Mouse (Mus musculus) neural tube, embryonic 14.5 days (tissue): ENCODE results near the gene Eif5a. TPM values are rescaled to one million over a fixed set of nuclear protein-coding genes. Genes with fewer than 3 reads are reported as not detected.

ENCODE experiments used
- ATAC-seq: fragments of 200-750 bp; cut with Nextera tagmentation; 2 replicates; pipeline ENCODE4 v1.8.0; 2017; ENCODE audit warnings: low read depth, mild to moderate bottlenecking, moderate TSS enrichment, moderate library complexity
- H3K27ac ChIP-seq: fragments of 300-500 bp; sonication (generic); 2 replicates; pipeline ENCODE4 v1.5.1; 2014; ENCODE audit warnings: low read depth, mild to moderate bottlenecking, control low read depth, low read length, moderate library complexity, mixed read lengths
- H3K27me3 ChIP-seq: fragments of 300-500 bp; sonication (generic); 2 replicates; pipeline ENCODE4 v1.6.1; 2014; ENCODE audit warnings: low read length; ENCODE audit not compliant: control insufficient read depth, insufficient read depth
- H3K36me3 ChIP-seq: fragments of 300-500 bp; sonication (generic); 2 replicates; pipeline ENCODE4 v1.6.1; 2014; ENCODE audit warnings: low read length, mixed read lengths; ENCODE audit not compliant: control insufficient read depth, insufficient read depth
- H3K4me1 ChIP-seq: fragments of 300-500 bp; sonication (generic); 2 replicates; pipeline ENCODE4 v1.6.1; 2014; ENCODE audit warnings: low read length; ENCODE audit not compliant: control insufficient read depth, insufficient read depth
- H3K4me2 ChIP-seq: fragments of 300-500 bp; sonication (generic); 2 replicates; pipeline ENCODE4 v1.6.1; 2014; ENCODE audit warnings: mild to moderate bottlenecking, low read depth, low read length, control low read depth
- H3K4me3 ChIP-seq: fragments of 300-500 bp; sonication (generic); 2 replicates; pipeline ENCODE4 v1.5.1; 2014; ENCODE audit warnings: low read depth, low read length, control low read depth, mixed read lengths
- H3K9ac ChIP-seq: fragments of 300-500 bp; sonication (generic); replicated peaks from 2 replicates; pipeline ENCODE4 v1.6.1; 2014; ENCODE audit warnings: low read depth, mild to moderate bottlenecking, control low read depth, low read length, mixed read lengths
- H3K9me3 ChIP-seq: fragments of 300-500 bp; sonication (generic); 2 replicates; pipeline ENCODE4 v1.6.1; 2016; ENCODE audit warnings: low read length; ENCODE audit not compliant: control insufficient read depth
- WGBS: fragments of 180-500 bp; shearing (Covaris S2); extraction: QIAGEN DNeasy Blood & Tissue Kit; methylation state at CpG from one replicate; pipeline ENCODE4 v1.1.7; 2014; 5-methylcytosine and 5-hydroxymethylcytosine counted together
- polyA plus RNA-seq: library from polyadenylated mRNA; unstranded; fragments of >200 nt; fragmentation: Nextera tagmentation; extraction: Ambion mirVana; gene quantifications from 2 replicates; pipeline ENCODE4 v1.2.1, GENCODE M21; 2014

Eif5a gene
- polyA plus RNA-seq, 1 experiment from 2014 or later, result 1,037 TPM

DNA sequence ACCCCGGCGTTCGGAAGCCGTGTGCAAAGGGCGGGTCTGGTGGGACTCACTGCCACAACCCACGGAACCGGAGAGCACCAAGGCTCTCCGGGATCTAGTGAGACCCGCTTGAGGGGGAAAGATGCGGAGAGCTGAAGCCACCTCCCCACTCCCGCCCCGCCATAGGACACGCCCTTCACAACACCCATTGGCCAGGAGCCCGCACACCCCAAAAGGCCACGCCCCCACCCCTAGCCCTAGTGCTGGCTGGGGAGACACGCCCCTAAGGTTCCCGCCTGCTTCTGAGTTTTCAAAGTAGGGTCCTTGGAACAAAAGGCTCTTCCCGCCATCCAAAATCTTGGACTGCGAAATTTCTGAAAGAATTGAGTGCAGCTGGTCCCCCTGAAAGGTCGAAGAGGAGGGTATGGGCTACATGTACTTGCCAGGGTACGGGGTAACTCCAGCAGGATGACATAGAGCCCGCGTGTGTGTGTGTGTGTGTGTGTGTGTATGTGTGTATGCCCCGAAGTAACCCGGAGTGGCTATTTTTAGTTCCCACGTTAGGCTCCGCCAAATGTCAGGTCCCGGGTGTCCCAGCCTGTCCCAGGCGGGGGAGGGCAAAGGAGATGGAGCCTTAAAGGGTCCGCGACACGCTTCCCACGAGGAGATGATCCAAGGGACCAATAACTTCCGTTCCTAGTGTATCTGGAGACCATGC is 26.5 kb upstream of the Eif5a start, which contains the start of gene Slc2a4:
Gene Slc2a4, minus strand, starts transcription at position 123 of the 697 bp plus-strand sequence.
- Histone ChIP-seq H3K36me3 (no peaks in the 10 kb centered on the region), H3K9me3 (no peaks in the 10 kb centered on the region), H3K27ac (no peak within 1 kb of the TSS), H3K27me3 (peaks cover 3% of the 10 kb centered on the region; the same call in 1 of the 2 replicates), H3K4me1 (peaks cover 4% of the 10 kb centered on the region; the same call in 1 of the 2 replicates), H3K9ac (peak within 1 kb of the TSS; percentile 39; the same call in 1 of the 2 replicates), H3K4me3 (peak within 1 kb of the TSS; percentile 38), H3K4me2 (peak within 1 kb of the TSS; percentile 50)
- under 1% methylated on average over 34 of the region's 34 CpGs for WGBS
- peak; percentile 95 for ATAC-seq

DNA sequence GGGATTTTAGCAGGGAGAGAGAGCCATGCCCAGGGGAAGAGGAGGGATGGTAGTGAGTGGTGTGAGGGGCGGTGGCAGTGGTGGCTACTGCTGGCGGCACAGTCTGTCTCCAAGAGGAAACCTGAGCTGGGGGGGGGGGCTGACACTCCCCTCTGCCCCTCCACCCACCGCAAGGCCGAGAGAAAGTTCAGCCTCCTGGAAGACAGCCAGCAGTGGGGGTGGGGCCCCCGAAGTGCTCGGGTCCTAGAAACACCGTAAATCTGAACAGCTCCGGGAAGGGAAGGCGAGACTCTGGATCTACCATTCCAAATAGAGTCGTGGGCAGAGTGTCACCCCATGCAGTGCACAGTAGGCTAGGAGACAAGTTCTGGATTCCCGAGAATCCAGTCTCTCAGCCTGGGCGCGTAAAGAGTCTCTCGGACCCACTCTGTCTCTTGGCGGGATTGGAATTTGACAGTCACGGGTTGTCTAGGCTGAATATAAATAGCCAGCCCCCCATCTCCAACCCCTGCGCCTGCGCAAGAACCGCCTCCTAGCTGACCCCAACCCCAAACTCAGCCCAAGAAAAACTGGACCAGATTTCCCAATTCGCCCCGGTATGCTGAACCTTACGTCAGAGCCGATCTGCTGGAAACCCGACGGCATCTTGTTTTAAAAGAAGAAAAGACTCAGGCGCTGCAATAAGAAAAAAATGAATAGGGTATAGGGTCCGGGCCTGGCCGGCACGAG is 25.7 kb upstream of the Eif5a start:
- peaks cover 3% of the 10 kb centered on the region; the same call in 1 of the 2 replicates for H3K27me3 ChIP-seq
- H3K36me3 ChIP-seq, result no peaks in the 10 kb centered on the region
- H3K4me2 ChIP-seq, result peak overlapping the region; percentile 50
- ATAC-seq, result peak; percentile 48
- no peak overlapping the region for H3K27ac ChIP-seq
- peak overlapping the region; percentile 39; the same call in 1 of the 2 replicates for H3K9ac ChIP-seq
- H3K9me3 ChIP-seq, result no peaks in the 10 kb centered on the region
- 3% methylated on average over 28 of the region's 29 CpGs for WGBS
- H3K4me3 ChIP-seq, result peak overlapping the region; percentile 38
- peaks cover 4% of the 10 kb centered on the region; the same call in 1 of the 2 replicates for H3K4me1 ChIP-seq

- H3K4me3 ChIP-seq, result no peak overlapping the region
- no peaks in the 10 kb centered on the region for H3K36me3 ChIP-seq
- peaks cover 4% of the 10 kb centered on the region; the same call in 1 of the 2 replicates for H3K4me1 ChIP-seq
- peaks cover 3% of the 10 kb centered on the region; the same call in 1 of the 2 replicates for H3K27me3 ChIP-seq
- H3K9me3 ChIP-seq, result no peaks in the 10 kb centered on the region
- 93% methylated on average over 18 of the region's 18 CpGs for WGBS
- H3K27ac ChIP-seq, result no peak overlapping the region
- H3K9ac ChIP-seq, result no peak overlapping the region
- no peak for ATAC-seq
- no peak overlapping the region for H3K4me2 ChIP-seq
These were observed 24.5 kb upstream of the Eif5a start for GRCm38 (mm10) chr11:69945997-69946891.

DNA sequence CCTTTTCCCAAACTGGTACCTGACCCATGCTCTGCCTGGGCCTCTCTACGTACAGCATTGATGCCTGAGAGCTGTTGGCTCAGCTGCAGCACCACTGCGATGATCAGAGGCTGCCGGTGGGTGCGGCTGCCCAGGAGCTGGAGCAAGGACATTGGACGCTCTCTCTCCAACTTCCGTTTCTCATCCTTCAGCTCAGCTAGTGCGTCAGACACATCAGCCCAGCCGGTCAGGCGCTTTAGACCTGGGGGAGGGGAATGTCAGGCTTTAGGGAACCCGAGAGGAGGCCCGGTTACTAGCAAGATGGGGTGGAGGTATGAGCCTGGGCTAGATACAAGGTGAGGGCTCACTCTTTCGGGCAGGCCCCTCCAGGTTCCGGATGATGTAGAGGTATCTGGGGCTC is 23.5 kb upstream of the Eif5a start:
- no peak overlapping the region for H3K27ac ChIP-seq
- no peaks in the 10 kb centered on the region for H3K9me3 ChIP-seq
- 79% methylated on average over 13 of the region's 13 CpGs for WGBS
- H3K4me3 ChIP-seq, result no peak overlapping the region
- no peak overlapping the region for H3K9ac ChIP-seq
- H3K27me3 ChIP-seq, result peaks cover 3% of the 10 kb centered on the region; the same call in 1 of the 2 replicates
- no peak for ATAC-seq
- peaks cover 4% of the 10 kb centered on the region; the same call in 1 of the 2 replicates for H3K4me1 ChIP-seq
- H3K4me2 ChIP-seq, result no peak overlapping the region
- no peaks in the 10 kb centered on the region for H3K36me3 ChIP-seq

- Histone ChIP-seq H3K36me3 (no peaks in the 10 kb centered on the region), H3K4me2 (no peak overlapping the region), H3K27me3 (peaks cover 16% of the 10 kb centered on the region), H3K27ac (no peak overlapping the region), H3K9ac (no peak overlapping the region), H3K4me3 (no peak overlapping the region), H3K4me1 (0 out of 2 replicates have a peak, but pooled peaks cover 6% of the 10 kb centered on the region), H3K9me3 (no peaks in the 10 kb centered on the region)
- WGBS, result 68% methylated on average over 4 of the region's 4 CpGs
- ATAC-seq, result no peak
These were observed 19.2 kb upstream of the Eif5a start for GRCm38 (mm10) chr11:69940962-69941361.

GRCm38 (mm10) chr11:69939731-69940130 is 18.0 kb upstream of the Eif5a start:
- 96% methylated on average over 17 of the region's 17 CpGs for WGBS
- H3K27me3 ChIP-seq, result peaks cover 16% of the 10 kb centered on the region
- no peak overlapping the region for H3K4me3 ChIP-seq

DNA sequence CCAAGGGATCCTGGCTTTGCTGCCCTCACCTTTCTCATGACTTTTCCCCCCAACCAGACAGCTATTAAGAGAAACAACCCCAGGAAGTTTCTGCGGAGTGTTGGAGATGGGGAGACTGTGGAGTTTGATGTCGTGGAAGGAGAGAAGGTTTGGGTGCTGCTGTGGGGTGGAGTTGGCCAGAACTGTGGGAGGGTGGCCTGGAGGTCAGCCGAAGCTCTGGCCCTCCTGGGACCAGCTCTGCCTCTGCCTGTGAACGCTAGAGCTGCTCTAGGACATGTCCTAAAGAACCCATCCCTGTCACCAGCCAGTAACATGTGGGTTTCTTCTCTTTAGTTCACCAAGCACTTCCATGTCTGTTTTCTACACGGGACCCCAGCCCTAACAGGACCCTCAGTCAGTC is 17.4 kb upstream of the Eif5a start:
- Histone ChIP-seq H3K36me3 (no peaks in the 10 kb centered on the region), H3K9ac (no peak overlapping the region), H3K9me3 (no peaks in the 10 kb centered on the region), H3K27ac (no peak overlapping the region), H3K27me3 (peaks cover 16% of the 10 kb centered on the region), H3K4me1 (0 out of 2 replicates have a peak, but pooled peaks cover 6% of the 10 kb centered on the region), H3K4me3 (no peak overlapping the region), H3K4me2 (no peak overlapping the region)
- ATAC-seq, result no peak
- 63% methylated on average over 5 of the region's 5 CpGs for WGBS

More at GRCm38 (mm10) chr11:69939731-69940130, 18.0 kb upstream of the Eif5a start:
- Histone ChIP-seq H3K9me3 (no peaks in the 10 kb centered on the region), H3K4me1 (0 out of 2 replicates have a peak, but pooled peaks cover 6% of the 10 kb centered on the region), H3K36me3 (no peaks in the 10 kb centered on the region), H3K4me2 (no peak overlapping the region), H3K27ac (no peak overlapping the region), H3K9ac (no peak overlapping the region)
- no peak for ATAC-seq

- peaks cover 16% of the 10 kb centered on the region for H3K27me3 ChIP-seq
- no peaks in the 10 kb centered on the region for H3K36me3 ChIP-seq
- H3K27ac ChIP-seq, result no peak overlapping the region
- no peaks in the 10 kb centered on the region for H3K9me3 ChIP-seq
- no peak overlapping the region for H3K4me2 ChIP-seq
- no peak for ATAC-seq
- H3K4me3 ChIP-seq, result no peak overlapping the region
- H3K4me1 ChIP-seq, result 0 out of 2 replicates have a peak, but pooled peaks cover 6% of the 10 kb centered on the region
- WGBS, result 33% methylated on average over 9 of the region's 9 CpGs
- H3K9ac ChIP-seq, result no peak overlapping the region
These were observed 16.7 kb upstream of the Eif5a start for GRCm38 (mm10) chr11:69938401-69938979.
